Mouse (Mus musculus): ENCODE results near the gene Il21r.

DNA sequence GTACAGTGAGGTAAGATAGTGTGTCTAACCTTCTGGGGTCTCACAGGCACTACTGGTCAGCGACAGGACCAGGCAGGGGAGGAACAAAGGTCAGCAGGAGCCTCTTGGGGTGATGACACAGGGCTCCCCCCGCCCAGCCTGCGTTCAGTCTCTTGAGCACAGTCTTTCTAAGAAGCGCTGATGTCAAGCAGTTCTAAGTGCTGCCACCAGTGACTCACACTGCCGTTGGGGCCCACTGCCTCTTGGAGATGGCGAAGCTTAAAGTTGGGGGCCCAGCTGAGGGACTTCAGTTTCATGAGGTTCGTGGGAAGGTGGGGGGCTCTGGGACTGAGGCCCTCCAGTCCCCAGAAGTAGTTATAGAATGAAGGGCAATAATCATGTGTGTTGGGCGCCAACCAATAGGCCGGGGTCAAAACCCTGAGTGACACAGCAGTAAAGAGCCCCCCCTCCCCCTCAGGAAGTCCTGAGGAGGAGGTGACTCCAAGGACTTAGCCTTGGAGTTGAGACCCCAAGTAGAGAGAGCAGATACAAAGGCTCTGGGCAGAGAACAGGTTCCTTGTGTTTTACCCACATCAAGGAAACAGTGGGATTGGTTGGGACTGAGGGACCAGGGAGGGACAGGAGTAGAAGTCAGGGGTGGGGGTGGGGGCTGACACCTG is 48.6 kb upstream of the Il21r start:
- TF ChIP-seq CTCF (IDR thresholded peaks at IDR 0.05; ENCODE audit: insufficient read depth, low read length) (no peak), POLR2A (IDR thresholded peaks at IDR 0.05; ENCODE audit: borderline replicate concordance, extremely low read depth, low read depth, low read length) (no peak)
